Mouse (Mus musculus) CH12.LX (cell line): ENCODE data around the gene Rufy1.

Experiments
- CTCF ChIP-seq, 2 experiments: IDR thresholded peaks in 1 of 2; conservative IDR thresholded peaks in 1 of 2; 2 replicates each; pipeline ENCODE4 v1.5.1; 2011 to 2012; ENCODE audit warnings: low read depth in 2 of 2, low read length in 2 of 2, improper control_type of control experiment in 1 of 2, inconsistent platforms in 1 of 2, mild to moderate bottlenecking in 1 of 2, moderate library complexity in 1 of 2
- EP300 ChIP-seq: IDR thresholded peaks from 2 replicates; pipeline ENCODE4 v1.6.1; 2011; ENCODE audit warnings: low read length, improper control_type of control experiment
- HCFC1 ChIP-seq: IDR thresholded peaks from 2 replicates; pipeline ENCODE4 v1.6.1; 2012; ENCODE audit warnings: low read depth, mild to moderate bottlenecking, inconsistent platforms, low read length, improper control_type of control experiment
- POLR2A ChIP-seq: IDR thresholded peaks from 2 replicates; pipeline ENCODE4 v1.6.1; 2011; ENCODE audit warnings: low read depth, mild to moderate bottlenecking, improper control_type of control experiment, low read length
- POLR2AphosphoS2 ChIP-seq: IDR thresholded peaks from 2 replicates; pipeline ENCODE4 v1.6.1; 2011; ENCODE audit warnings: low read depth, low read length, improper control_type of control experiment
- TBP ChIP-seq: conservative IDR thresholded peaks from 2 replicates; pipeline ENCODE4 v1.6.1; 2011; ENCODE audit warnings: low read depth, low read length, improper control_type of control experiment
- ZC3H11A ChIP-seq: IDR thresholded peaks from 2 replicates; pipeline ENCODE4 v1.6.1; 2012; ENCODE audit warnings: low read depth, mild to moderate bottlenecking, inconsistent platforms, low read length, improper control_type of control experiment

DNA sequence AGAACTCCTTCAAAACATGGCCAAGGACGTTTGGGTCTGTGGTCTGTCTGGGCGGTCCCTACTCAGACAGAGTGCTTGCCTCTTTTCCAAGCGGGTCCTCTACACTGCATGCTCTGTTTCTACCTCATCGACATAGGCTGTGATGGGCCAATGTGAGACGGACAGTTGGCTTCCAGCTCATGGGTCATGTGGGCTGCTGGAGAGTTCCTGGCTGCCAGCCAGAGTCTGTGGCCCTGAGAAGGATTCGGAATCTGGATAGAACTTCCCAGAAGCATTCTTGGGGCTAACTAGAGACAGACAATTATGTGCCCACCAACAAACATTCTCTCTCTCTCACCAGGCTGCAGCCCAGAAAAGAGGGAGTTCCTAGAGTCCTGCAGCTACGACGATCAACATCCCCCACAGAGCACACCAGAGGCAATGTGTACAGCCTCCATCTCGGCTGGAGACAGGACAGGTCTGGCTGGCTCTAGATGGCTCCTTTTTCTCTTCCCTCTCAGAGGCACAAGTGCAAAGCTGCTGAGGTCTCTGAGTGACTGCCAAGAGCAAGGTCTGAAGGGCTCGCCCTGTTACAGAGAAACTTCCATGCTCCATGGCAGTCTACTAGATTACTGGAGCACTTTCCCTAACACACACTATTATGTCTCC is 27.4 kb downstream of the Rufy1 start:
- TF ChIP-seq POLR2A: no peak
- TF ChIP-seq CTCF (conservative IDR thresholded peaks at IDR 0.05 in 1 of 2, IDR thresholded peaks at IDR 0.05 in 1 of 2; ENCODE audit: low read depth in 2 of 2, low read length in 2 of 2): no peak
- TF ChIP-seq HCFC1: no peak
- no peak for TF ChIP-seq POLR2AphosphoS2
- TF ChIP-seq EP300: no peak
- no peak for TF ChIP-seq TBP
- no peak for TF ChIP-seq ZC3H11A
